Mouse (Mus musculus) MEL (cell line): Measurements from ENCODE around the gene Slc35d2. TPM values are rescaled to one million over a fixed set of nuclear protein-coding genes. Genes with fewer than 3 reads are reported as not detected.

Experiments used
- DNase-seq: peaks from one replicate; pipeline ENCODE4 v3.0.0; 2011; ENCODE audit warnings: low read depth, low spot score
- H3K27ac ChIP-seq: 2 replicates; pipeline ENCODE4 v1.5.1; 2012; ENCODE audit warnings: low read depth, mild to moderate bottlenecking, control low read depth, low read length, moderate library complexity; ENCODE audit not compliant: control insufficient read depth
- H3K27me3 ChIP-seq, 2 experiments: fragments of 150-350 bp in 1 of 2; sonication (generic) in 1 of 2; 2 replicates each; pipeline ENCODE4 v1.6.1; 2012; ENCODE audit warnings: low read length in 2 of 2, mild to moderate bottlenecking in 2 of 2, improper control_type of control experiment in 1 of 2, moderate library complexity in 1 of 2; ENCODE audit not compliant: insufficient read depth in 2 of 2, control insufficient read depth in 1 of 2
- H3K36me3 ChIP-seq, 2 experiments: 2 replicates each; pipeline ENCODE4 v1.6.1; 2012 to 2014; ENCODE audit warnings: low read length in 2 of 2, improper control_type of control experiment in 1 of 2, inconsistent platforms in 1 of 2, mild to moderate bottlenecking in 1 of 2; ENCODE audit not compliant: insufficient read depth in 2 of 2, control insufficient read depth in 1 of 2
- H3K4me1 ChIP-seq, 2 experiments: fragments of 150-350 bp in 1 of 2; sonication (generic) in 1 of 2; 2 replicates each; pipeline ENCODE4 v1.6.1; 2012; ENCODE audit warnings: low read length in 2 of 2, improper control_type of control experiment in 1 of 2, mild to moderate bottlenecking in 1 of 2; ENCODE audit not compliant: insufficient read depth in 2 of 2, control insufficient read depth in 1 of 2
- H3K4me3 ChIP-seq, 2 experiments: fragments of 150-350 bp in 1 of 2; sonication (generic) in 1 of 2; 2 replicates each; pipeline ENCODE4 v1.5.1; 2012; ENCODE audit warnings: low read depth in 2 of 2, low read length in 2 of 2, mild to moderate bottlenecking in 2 of 2, moderate library complexity in 2 of 2, control low read depth in 1 of 2, improper control_type of control experiment in 1 of 2; ENCODE audit not compliant: control insufficient read depth in 1 of 2, insufficient read depth in 1 of 2
- H3K79me2 ChIP-seq: 2 replicates; pipeline ENCODE4 v1.6.1; 2012; ENCODE audit warnings: mild to moderate bottlenecking, low read length, moderate library complexity; ENCODE audit not compliant: control insufficient read depth, poor library complexity, insufficient read depth
- H3K9ac ChIP-seq: 2 replicates; pipeline ENCODE4 v1.6.1; 2012; ENCODE audit warnings: low read depth, mild to moderate bottlenecking, control low read depth, low read length, moderate library complexity; ENCODE audit not compliant: control insufficient read depth, poor library complexity, severe bottlenecking
- H3K9me3 ChIP-seq: fragments of 150-350 bp; sonication (generic); replicated peaks from 2 replicates; pipeline ENCODE4 v1.6.1; 2012; ENCODE audit warnings: mild to moderate bottlenecking, low read length, improper control_type of control experiment, moderate library complexity; ENCODE audit not compliant: insufficient read depth
- CHD1 ChIP-seq: IDR thresholded peaks from 2 replicates; pipeline ENCODE4 v1.6.1; 2012; ENCODE audit warnings: low read depth, mild to moderate bottlenecking, inconsistent platforms, low read length, improper control_type of control experiment
- CHD2 ChIP-seq: IDR thresholded peaks from 2 replicates; pipeline ENCODE4 v1.6.1; 2011; ENCODE audit warnings: low read length, improper control_type of control experiment
- CTCF ChIP-seq, 3 experiments: IDR thresholded peaks in 2 of 3; conservative IDR thresholded peaks in 1 of 3; 2 replicates each; pipeline ENCODE4 v1.5.1; 2011 to 2012; ENCODE audit warnings: low read length in 3 of 3, low read depth in 2 of 3, mild to moderate bottlenecking in 2 of 3, improper control_type of control experiment in 1 of 3, inconsistent platforms in 1 of 3, mixed read lengths in 1 of 3, moderate library complexity in 1 of 3; ENCODE audit not compliant: control insufficient read depth in 1 of 3, insufficient read depth in 1 of 3, poor library complexity in 1 of 3, severe bottlenecking in 1 of 3
- E2F4 ChIP-seq: IDR thresholded peaks from 2 replicates; pipeline ENCODE4 v1.6.1; 2011; ENCODE audit warnings: low read depth, low read length, improper control_type of control experiment, borderline replicate concordance
- EP300 ChIP-seq, 2 experiments: IDR thresholded peaks; 2 replicates each; pipeline ENCODE4 v1.6.1; 2011; ENCODE audit warnings: improper control_type of control experiment in 2 of 2, low read length in 2 of 2, low read depth in 1 of 2, mild to moderate bottlenecking in 1 of 2
- ETS1 ChIP-seq: IDR thresholded peaks from 2 replicates; pipeline ENCODE4 v1.6.1; 2012; ENCODE audit warnings: low read depth, mild to moderate bottlenecking, inconsistent platforms, low read length, improper control_type of control experiment, moderate library complexity
- GABPA ChIP-seq: IDR thresholded peaks from 2 replicates; pipeline ENCODE4 v1.6.1; 2012; ENCODE audit warnings: low read depth, mild to moderate bottlenecking, inconsistent platforms, low read length, improper control_type of control experiment, moderate library complexity
- HCFC1 ChIP-seq: IDR thresholded peaks from 2 replicates; pipeline ENCODE4 v1.6.1; 2012; ENCODE audit warnings: low read depth, mild to moderate bottlenecking, inconsistent platforms, low read length, improper control_type of control experiment, moderate library complexity
- MAX ChIP-seq: IDR thresholded peaks from 2 replicates; pipeline ENCODE4 v1.6.1; 2011; ENCODE audit warnings: low read length, improper control_type of control experiment
- MAZ ChIP-seq: IDR thresholded peaks from 2 replicates; pipeline ENCODE4 v1.6.1; 2012; ENCODE audit warnings: low read depth, mild to moderate bottlenecking, inconsistent platforms, low read length, improper control_type of control experiment
- MEF2A ChIP-seq: IDR thresholded peaks from 2 replicates; pipeline ENCODE4 v1.6.1; 2014; ENCODE audit warnings: low read depth, mild to moderate bottlenecking, inconsistent platforms, low read length, improper control_type of control experiment; ENCODE audit not compliant: poor library complexity, insufficient replicate concordance, severe bottlenecking; ENCODE audit errors: extremely low read depth
- MXI1 ChIP-seq: IDR thresholded peaks from 2 replicates; pipeline ENCODE4 v1.6.1; 2011; ENCODE audit warnings: mild to moderate bottlenecking, low read depth, low read length, improper control_type of control experiment
- NRF1 ChIP-seq: IDR thresholded peaks from 2 replicates; pipeline ENCODE4 v1.6.1; 2014; ENCODE audit warnings: low read depth, mild to moderate bottlenecking, inconsistent platforms, low read length, improper control_type of control experiment, moderate library complexity; ENCODE audit not compliant: poor library complexity, insufficient read depth, severe bottlenecking
- POLR2AphosphoS2 ChIP-seq: IDR thresholded peaks from 2 replicates; pipeline ENCODE4 v1.6.1; 2011; ENCODE audit warnings: low read length, improper control_type of control experiment
- RAD21 ChIP-seq: IDR thresholded peaks from 2 replicates; pipeline ENCODE4 v1.6.1; 2011; ENCODE audit warnings: mild to moderate bottlenecking, low read depth, low read length, improper control_type of control experiment
- RCOR1 ChIP-seq: IDR thresholded peaks from 2 replicates; pipeline ENCODE4 v1.6.1; 2012; ENCODE audit warnings: low read depth, mild to moderate bottlenecking, inconsistent platforms, low read length, improper control_type of control experiment
- TAL1 ChIP-seq: IDR thresholded peaks from 2 replicates; pipeline ENCODE4 v1.6.1; 2012; ENCODE audit warnings: mild to moderate bottlenecking, inconsistent platforms, low read length, moderate library complexity, mixed read lengths
- UBTF ChIP-seq: IDR thresholded peaks from 2 replicates; pipeline ENCODE4 v1.6.1; 2012; ENCODE audit warnings: low read depth, mild to moderate bottlenecking, inconsistent platforms, low read length, improper control_type of control experiment, moderate library complexity, borderline replicate concordance; ENCODE audit not compliant: insufficient read depth
- USF1 ChIP-seq: IDR thresholded peaks from 2 replicates; pipeline ENCODE4 v1.6.1; 2014; ENCODE audit warnings: low read depth, mild to moderate bottlenecking, inconsistent platforms, low read length, improper control_type of control experiment, moderate library complexity
- USF2 ChIP-seq, 2 experiments: IDR thresholded peaks; 2 replicates each; pipeline ENCODE4 v1.6.1; 2011 to 2012; ENCODE audit warnings: improper control_type of control experiment in 2 of 2, low read length in 2 of 2, borderline replicate concordance in 1 of 2, inconsistent platforms in 1 of 2, low read depth in 1 of 2, mild to moderate bottlenecking in 1 of 2; ENCODE audit not compliant: insufficient read depth in 1 of 2
- polyA plus RNA-seq, 2 experiments: library from polyadenylated mRNA; stranded (reverse) in 1 of 2; unstranded in 1 of 2; fragments of >175 nt in 1 of 2; fragments of >200 nt in 1 of 2; gene quantifications; 2 replicates each; pipeline versions ENCODE4 v1.2.1 to v1.2.4; 2012; ENCODE audit warnings: low replicate concordance in 2 of 2, low read depth in 1 of 2; ENCODE audit not compliant: insufficient read length in 2 of 2, insufficient read depth in 1 of 2, missing spikeins in 1 of 2
- total RNA-seq: library from RNA; depleted of rRNA; stranded (reverse); fragments of 300-350 nt; gene quantifications from 2 replicates; pipeline ENCODE4 v1.2.3, GENCODE M21; 2012

Slc35d2 gene
- total and polyA plus RNA-seq, 3 experiments, result 3.9 to 11.6 TPM; not detected in 1

GRCm38 (mm10) chr13:64129616-64130375 lies 628 bp upstream of the Slc35d2 start:
- Histone ChIP-seq H3K36me3 (peaks cover 5 to 7% of the 10 kb centered on the region in 2 experiments), H3K9ac (peak overlapping the region; percentile 80), H3K27me3 (no peaks in the 10 kb centered on the region), H3K9me3 (no peaks in the 10 kb centered on the region), H3K4me1 (peaks cover 5 to 8% of the 10 kb centered on the region in 2 experiments), H3K79me2 (peaks cover 2% of the 10 kb centered on the region; the same call in 1 of the 2 replicates), H3K4me3 (peak overlapping the region; percentile 87 to 89), H3K27ac (peak overlapping the region; percentile 66)
- TF ChIP-seq MAZ (no peak), CTCF (IDR thresholded peaks at IDR 0.05 in 2 of 3, conservative IDR thresholded peaks at IDR 0.05 in 1 of 3; ENCODE audit: control insufficient read depth in 1 of 3, insufficient read depth in 1 of 3, low read depth in 2 of 3, low read length in 3 of 3, poor library complexity in 1 of 3, severe bottlenecking in 1 of 3) (peak; percentile 34 to 62 (median 58))
- DNase-seq, result peak; percentile 68

- H3K27me3 ChIP-seq, result no peaks in the 10 kb centered on the region
- TF ChIP-seq TAL1 (no peak), GABPA (no peak), MAX (no peak), CHD1 (no peak), MXI1 (no peak), USF1 (no peak), E2F4 (no peak), RAD21 (no peak), ETS1 (no peak), EP300 (IDR thresholded peaks at IDR 0.05; ENCODE audit: low read depth in 1 of 2, low read length in 2 of 2) (no peak), MEF2A (no peak), NRF1 (no peak), RCOR1 (no peak), HCFC1 (no peak), USF2 (IDR thresholded peaks at IDR 0.05; ENCODE audit: borderline replicate concordance in 1 of 2, insufficient read depth in 1 of 2, low read depth in 1 of 2, low read length in 2 of 2) (no peak), UBTF (no peak), CTCF (IDR thresholded peaks at IDR 0.05 in 2 of 3, conservative IDR thresholded peaks at IDR 0.05 in 1 of 3; ENCODE audit: control insufficient read depth in 1 of 3, insufficient read depth in 1 of 3, low read depth in 2 of 3, low read length in 3 of 3, poor library complexity in 1 of 3, severe bottlenecking in 1 of 3) (no peak), POLR2AphosphoS2 (no peak), CHD2 (no peak)
- H3K27ac ChIP-seq, result no peak overlapping the region; the same call in 1 of the 2 replicates
Measured at GRCm38 (mm10) chr13:64126316-64126715, 2.9 kb downstream of the Slc35d2 start.

More at GRCm38 (mm10) chr13:64126316-64126715, 2.9 kb downstream of the Slc35d2 start:
- Histone ChIP-seq H3K9me3 (no peaks in the 10 kb centered on the region), H3K9ac (no peak overlapping the region), H3K4me1 (peaks cover 5 to 8% of the 10 kb centered on the region in 2 experiments), H3K79me2 (peaks cover 2% of the 10 kb centered on the region; the same call in 1 of the 2 replicates), H3K36me3 (peaks cover 0 to 5% of the 10 kb centered on the region in 2 experiments; a peak in 2 of 4 replicates), H3K4me3 (0 out of 4 replicates have a peak overlapping the region, but pooled peaks of 1 of the 2 experiments have one; percentile 31)
- DNase-seq, result no peak
